Mouse (Mus musculus) heart, embryonic 11.5 days (tissue): ENCODE measurements around the gene Dpep3. TPM values are rescaled to one million over a fixed set of nuclear protein-coding genes. Genes with fewer than 3 reads are reported as not detected.
"Not testable (repeated sequence)": the region's sequence is repeated elsewhere in the genome, so short reads cannot be mapped to it uniquely, and the experiment has no call there.

ENCODE experiments used
- ATAC-seq: fragments of 200-750 bp; cut with Nextera tagmentation; replicated peaks from 2 replicates; pipeline ENCODE4 v1.8.0; 2017; ENCODE audit warnings: moderate library complexity; ENCODE audit not compliant: insufficient number of reproducible peaks, low FRiP score, low TSS enrichment
- H3K27ac ChIP-seq: fragments of 300-500 bp; sonication (generic); 2 replicates; pipeline ENCODE4 v1.5.1; 2014; ENCODE audit warnings: mild to moderate bottlenecking, low read depth, low read length
- H3K27me3 ChIP-seq: fragments of 300-500 bp; sonication (generic); 2 replicates; pipeline ENCODE4 v1.6.1; 2014; ENCODE audit warnings: mild to moderate bottlenecking, low read length, mixed read lengths; ENCODE audit not compliant: control insufficient read depth, insufficient read depth
- H3K36me3 ChIP-seq: fragments of 300-500 bp; sonication (generic); 2 replicates; pipeline ENCODE4 v1.6.1; 2014; ENCODE audit warnings: mild to moderate bottlenecking, low read length, moderate library complexity, mixed read lengths; ENCODE audit not compliant: control insufficient read depth, insufficient read depth
- H3K4me1 ChIP-seq: fragments of 300-500 bp; sonication (generic); 2 replicates; pipeline ENCODE4 v1.6.1; 2014; ENCODE audit warnings: low read length; ENCODE audit not compliant: control insufficient read depth, insufficient read depth
- H3K4me2 ChIP-seq: fragments of 300-500 bp; sonication (generic); 2 replicates; pipeline ENCODE4 v1.6.1; 2014; ENCODE audit warnings: mild to moderate bottlenecking, moderate library complexity
- H3K4me3 ChIP-seq: fragments of 300-500 bp; sonication (generic); 2 replicates; pipeline ENCODE4 v1.5.1; 2014; ENCODE audit warnings: low read depth, low read length
- H3K9ac ChIP-seq: fragments of 300-500 bp; sonication (generic); 2 replicates; pipeline ENCODE4 v1.6.1; 2014; ENCODE audit warnings: mild to moderate bottlenecking, low read depth, low read length, moderate library complexity
- H3K9me3 ChIP-seq: fragments of 300-500 bp; sonication (generic); replicated peaks from 2 replicates; pipeline ENCODE4 v1.6.1; 2016; ENCODE audit warnings: low read length; ENCODE audit not compliant: control insufficient read depth
- WGBS: fragments of 180-500 bp; shearing (Covaris S2); extraction: QIAGEN DNeasy Blood & Tissue Kit; methylation state at CpG from one replicate; pipeline ENCODE4 v1.1.7; 2014; ENCODE audit not compliant: insufficient replicate concordance; 5-methylcytosine and 5-hydroxymethylcytosine counted together
- polyA plus RNA-seq: library from polyadenylated mRNA; unstranded; fragments of >200 nt; fragmentation: Nextera tagmentation; extraction: Ambion mirVana; gene quantifications from 2 replicates; pipeline ENCODE4 v1.2.1, GENCODE M21; 2014

Gene Dpep3
- polyA plus RNA-seq, 1 experiment from 2014 or later = not detected

- H3K9me3 ChIP-seq = no peaks in the 10 kb centered on the region
- H3K4me2 ChIP-seq = no peak overlapping the region
- no peak overlapping the region for H3K4me3 ChIP-seq
- H3K27ac ChIP-seq = no peak overlapping the region
- H3K36me3 ChIP-seq = no peaks in the 10 kb centered on the region
- no peak for ATAC-seq
- peak overlapping the region; percentile 56; the same call in 1 of the 2 replicates for H3K9ac ChIP-seq
- WGBS = 69% methylated on average over 2 of the region's 2 CpGs
- peaks cover 4% of the 10 kb centered on the region; the same call in 1 of the 2 replicates for H3K27me3 ChIP-seq
- H3K4me1 ChIP-seq = no peaks in the 10 kb centered on the region
Observed at GRCm38 (mm10) chr8:105991546-105991945, 12.3 kb upstream of the Dpep3 start.

- 9% methylated on average over 15 of the region's 15 CpGs for WGBS
- ATAC-seq = peak; percentile 52; the same call in 1 of the 2 replicates
- Histone ChIP-seq H3K27ac (no peak within 1 kb of the TSS), H3K4me2 (peak within 1 kb of the TSS; percentile 27; the same call in 1 of the 2 replicates), H3K27me3 (peaks cover 4% of the 10 kb centered on the region; the same call in 1 of the 2 replicates), H3K9ac (peak within 1 kb of the TSS; percentile 56), H3K36me3 (no peaks in the 10 kb centered on the region), H3K9me3 (no peaks in the 10 kb centered on the region), H3K4me1 (no peaks in the 10 kb centered on the region), H3K4me3 (no peak within 1 kb of the TSS)
Observed at GRCm38 (mm10) chr8:105990856-105991387, 11.7 kb upstream of the Dpep3 start, which contains the start of gene Dus2. Gene Dus2, plus strand, starts transcription at chr8:105991337.

- no peak for ATAC-seq
- Histone ChIP-seq H3K9me3 (no peaks in the 10 kb centered on the region), H3K36me3 (no peaks in the 10 kb centered on the region), H3K27ac (no peak overlapping the region), H3K4me1 (no peaks in the 10 kb centered on the region), H3K4me2 (no peak overlapping the region), H3K9ac (no peak overlapping the region), H3K4me3 (no peak overlapping the region), H3K27me3 (0 out of 2 replicates have a peak, but pooled peaks cover 2% of the 10 kb centered on the region)
- 79% methylated on average over 11 of the region's 11 CpGs for WGBS
Observed at GRCm38 (mm10) chr8:105988546-105988945, 9.3 kb upstream of the Dpep3 start.

GRCm38 (mm10) chr8:105983406-105983805 is 4.2 kb upstream of the Dpep3 start:
- ATAC-seq = not testable (repeated sequence)

GRCm38 (mm10) chr8:105981146-105981545 is 1.9 kb upstream of the Dpep3 start:
- Histone ChIP-seq H3K4me3 (no peak overlapping the region), H3K9ac (no peak overlapping the region), H3K4me2 (no peak overlapping the region), H3K36me3 (no peaks in the 10 kb centered on the region), H3K9me3 (no peaks in the 10 kb centered on the region), H3K4me1 (no peaks in the 10 kb centered on the region), H3K27ac (no peak overlapping the region), H3K27me3 (no peaks in the 10 kb centered on the region)
- ATAC-seq = no peak
- WGBS = 91% methylated on average over 1 of the region's 1 CpGs

More at GRCm38 (mm10) chr8:105983406-105983805, 4.2 kb upstream of the Dpep3 start:
- not testable (repeated sequence) for H3K27ac ChIP-seq, H3K4me3 ChIP-seq, H3K4me2 ChIP-seq, H3K9ac ChIP-seq, H3K4me1 ChIP-seq, H3K36me3 ChIP-seq, H3K9me3 ChIP-seq, H3K27me3 ChIP-seq
- WGBS = 78% methylated on average over 11 of the region's 11 CpGs

- no peaks in the 10 kb centered on the region for H3K4me1 ChIP-seq
- ATAC-seq = no peak
Observed at GRCm38 (mm10) chr8:105975363-105975762, 3.9 kb downstream of the Dpep3 start.

GRCm38 (mm10) chr8:105971019-105971720 is 8.1 kb downstream of the Dpep3 start:
- Histone ChIP-seq H3K27ac (no peak overlapping the region), H3K4me3 (no peak overlapping the region), H3K4me2 (no peak overlapping the region), H3K36me3 (no peaks in the 10 kb centered on the region), H3K4me1 (peaks cover 11% of the 10 kb centered on the region), H3K9ac (no peak overlapping the region), H3K27me3 (no peaks in the 10 kb centered on the region), H3K9me3 (no peaks in the 10 kb centered on the region)
- ATAC-seq = no peak
- WGBS = 75% methylated on average over 8 of the region's 8 CpGs

More at GRCm38 (mm10) chr8:105975363-105975762, 3.9 kb downstream of the Dpep3 start:
- Histone ChIP-seq H3K4me2 (no peak overlapping the region), H3K36me3 (no peaks in the 10 kb centered on the region), H3K9ac (no peak overlapping the region), H3K27me3 (no peaks in the 10 kb centered on the region), H3K27ac (no peak overlapping the region), H3K9me3 (no peaks in the 10 kb centered on the region), H3K4me3 (no peak overlapping the region)
- WGBS = 60% methylated on average over 7 of the region's 7 CpGs

- Histone ChIP-seq H3K4me2 (no peak overlapping the region), H3K4me3 (no peak overlapping the region), H3K9me3 (no peaks in the 10 kb centered on the region), H3K36me3 (no peaks in the 10 kb centered on the region), H3K4me1 (peaks cover 21% of the 10 kb centered on the region), H3K27ac (no peak overlapping the region), H3K9ac (no peak overlapping the region), H3K27me3 (no peaks in the 10 kb centered on the region)
- WGBS = 79% methylated on average over 1 of the region's 1 CpGs
- ATAC-seq = no peak
Observed at GRCm38 (mm10) chr8:105969367-105969766, 9.9 kb downstream of the Dpep3 start.
